Mouse (Mus musculus): Measurements from ENCODE around the gene Nrxn3. TPM values are rescaled to one million over a fixed set of nuclear protein-coding genes. Genes with fewer than 3 reads are reported as not detected.

The Nrxn3 gene
- polyA plus RNA-seq, 1 experiment from 2014 or later = 96.9 TPM

DNA sequence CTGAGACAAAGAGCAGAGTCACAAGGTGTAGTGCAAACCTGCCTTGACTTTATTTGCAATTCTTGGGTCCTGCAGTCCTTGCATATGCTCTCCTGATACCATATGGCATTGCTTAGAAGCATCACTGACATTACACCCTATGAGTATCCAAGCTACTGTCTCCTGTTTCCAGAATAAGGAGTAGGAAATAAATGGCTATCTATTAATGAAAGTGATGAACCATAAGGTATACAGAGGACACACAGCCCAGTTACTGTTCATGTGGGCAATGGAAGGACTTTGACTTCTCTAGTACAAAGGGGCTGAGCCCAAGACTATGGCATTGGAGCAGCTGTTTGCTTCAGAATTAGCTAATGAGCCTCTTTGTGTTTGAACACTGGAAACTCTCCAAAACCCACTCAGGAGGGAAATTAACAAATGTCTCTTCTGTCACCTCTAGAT is 1390.7 kb downstream of the Nrxn3 start:
- Histone ChIP-seq H3K9ac (no peak overlapping the region), H3K4me2 (replicated peaks) (no peak overlapping the region), H3K4me3 (replicated peaks; ENCODE audit: low read length) (no peak overlapping the region), H3K9me3 (ENCODE audit: control insufficient read depth, low read length) (no peaks in the 10 kb centered on the region), H3K27me3 (ENCODE audit: control insufficient read depth, insufficient read depth, low read length) (no peaks in the 10 kb centered on the region), H3K27ac (peak overlapping the region; percentile 39), H3K4me1 (replicated peaks; ENCODE audit: control insufficient read depth, insufficient read depth, low read length) (no peaks in the 10 kb centered on the region), H3K36me3 (replicated peaks; ENCODE audit: control insufficient read depth, insufficient read depth) (no peaks in the 10 kb centered on the region)
- DNase-seq (ENCODE audit: low spot score) (peak; percentile 79), ATAC-seq (ENCODE audit: low FRiP score) (peak; percentile 82; the same call in 1 of the 2 replicates)

DNA sequence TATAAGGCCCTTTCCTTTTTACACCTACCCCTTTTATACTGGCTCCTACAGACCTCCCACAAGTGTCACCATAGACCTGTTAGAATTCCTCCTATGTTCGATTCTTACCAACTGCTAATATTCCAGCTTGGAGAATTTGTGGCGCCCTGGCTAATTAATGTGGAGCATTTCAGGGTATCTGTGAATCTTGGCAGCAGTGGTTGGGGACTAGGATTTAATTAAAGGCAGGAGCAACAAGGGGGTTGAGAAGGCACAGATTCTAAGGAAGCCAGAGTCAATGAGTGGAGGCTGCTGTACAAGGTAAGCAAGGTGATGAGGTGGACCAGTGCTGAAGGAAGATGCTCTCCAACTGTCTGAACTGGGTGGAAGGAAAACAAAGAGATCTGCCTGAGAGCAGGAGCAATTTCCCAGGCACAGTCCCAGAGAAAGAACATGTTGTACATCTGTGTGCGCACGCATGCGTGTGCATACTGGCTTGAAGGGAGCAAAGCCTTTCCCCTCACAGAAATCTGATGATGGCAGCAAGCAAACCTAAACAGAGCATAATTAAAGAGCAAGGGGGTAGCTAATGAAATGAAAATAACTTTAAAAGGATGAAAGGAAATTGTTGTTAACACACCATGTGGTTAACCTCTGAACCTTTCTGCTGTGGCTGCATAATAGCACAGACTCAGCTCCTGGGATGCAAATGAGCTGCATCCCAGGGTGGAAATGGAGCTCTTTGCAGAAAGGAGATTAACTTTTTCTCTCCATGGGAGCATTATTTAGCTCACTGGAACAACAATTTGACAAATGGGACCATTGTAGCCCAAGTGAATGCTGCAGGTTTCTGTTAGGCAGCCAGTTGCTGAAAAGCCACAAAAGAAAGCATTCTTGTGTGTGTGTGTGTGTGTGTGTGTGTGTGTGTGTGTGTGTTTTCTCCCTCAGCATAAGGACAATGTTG is 1409.5 kb downstream of the Nrxn3 start:
- Histone ChIP-seq H3K27me3 (ENCODE audit: control insufficient read depth, insufficient read depth, low read length) (no peaks in the 10 kb centered on the region; the same call in 1 of the 2 replicates), H3K9me3 (ENCODE audit: control insufficient read depth, low read length) (no peaks in the 10 kb centered on the region), H3K4me3 (replicated peaks; ENCODE audit: low read length) (no peak overlapping the region), H3K4me2 (replicated peaks) (no peak overlapping the region), H3K36me3 (replicated peaks; ENCODE audit: control insufficient read depth, insufficient read depth) (no peaks in the 10 kb centered on the region), H3K27ac (peak overlapping the region; percentile 75), H3K9ac (no peak overlapping the region), H3K4me1 (replicated peaks; ENCODE audit: control insufficient read depth, insufficient read depth, low read length) (peaks cover 13% of the 10 kb centered on the region)
- DNase-seq (ENCODE audit: low spot score) (peak; percentile 53), ATAC-seq (ENCODE audit: low FRiP score) (peak; percentile 93)
- 14% methylated on average over 5 of the region's 5 CpGs for WGBS

DNA sequence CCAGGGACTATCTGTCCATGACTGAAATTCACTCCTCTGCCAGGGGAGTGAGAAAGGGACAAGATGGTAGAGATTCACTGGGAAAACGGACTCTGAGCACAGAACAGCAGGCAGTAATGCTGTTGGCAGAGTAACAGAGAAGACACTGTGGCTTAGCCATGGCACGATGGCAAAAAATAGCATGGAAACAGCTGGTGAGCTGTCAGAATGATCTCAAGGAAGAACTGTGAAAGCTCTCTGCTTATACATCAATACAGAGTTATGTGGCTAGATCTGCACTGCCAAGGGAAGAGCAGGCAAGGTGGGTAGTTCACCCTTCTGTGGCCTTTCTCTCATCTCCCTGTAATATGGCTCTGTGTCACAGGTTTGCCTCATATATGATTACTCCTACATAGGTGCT is 1419.3 kb downstream of the Nrxn3 start:
- H3K36me3 ChIP-seq (replicated peaks; ENCODE audit: control insufficient read depth, insufficient read depth) = no peaks in the 10 kb centered on the region
- no peak overlapping the region for H3K9ac ChIP-seq
- no peaks in the 10 kb centered on the region for H3K9me3 ChIP-seq (ENCODE audit: control insufficient read depth, low read length)
- DNase-seq (ENCODE audit: low spot score) = peak; percentile 36
- H3K4me3 ChIP-seq (replicated peaks; ENCODE audit: low read length) = no peak overlapping the region
- WGBS = 62% methylated on average over 2 of the region's 2 CpGs
- ATAC-seq (ENCODE audit: low FRiP score) = no peak; the same call in 1 of the 2 replicates
- 0 out of 2 replicates have a peak overlapping the region, but pooled peaks have one; percentile 47 for H3K27ac ChIP-seq
- no peaks in the 10 kb centered on the region for H3K4me1 ChIP-seq (replicated peaks; ENCODE audit: control insufficient read depth, insufficient read depth, low read length)
- H3K4me2 ChIP-seq (replicated peaks) = no peak overlapping the region
- H3K27me3 ChIP-seq (ENCODE audit: control insufficient read depth, insufficient read depth, low read length) = no peaks in the 10 kb centered on the region

DNA sequence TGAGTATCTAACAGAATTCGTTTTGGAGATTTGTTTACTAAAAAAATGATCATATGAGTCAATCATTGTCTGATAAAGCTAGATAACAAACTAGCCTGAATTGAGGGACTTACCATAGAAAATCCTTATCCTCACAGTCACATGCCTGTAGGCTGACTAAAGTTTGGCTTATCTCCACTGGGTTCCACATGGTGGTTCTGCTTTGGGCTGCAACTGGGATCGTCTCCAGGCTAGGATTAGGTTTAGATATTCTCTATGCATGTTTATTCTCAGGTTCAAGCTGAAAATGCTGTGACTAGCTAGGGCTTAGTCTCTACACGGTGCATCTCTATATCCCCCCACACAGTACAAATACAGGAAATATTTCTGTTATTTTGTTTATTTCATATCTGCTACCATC is 1421.6 kb downstream of the Nrxn3 start:
- 86% methylated on average over 3 of the region's 3 CpGs for WGBS
- Histone ChIP-seq H3K9me3 (ENCODE audit: control insufficient read depth, low read length) (no peaks in the 10 kb centered on the region), H3K36me3 (replicated peaks; ENCODE audit: control insufficient read depth, insufficient read depth) (no peaks in the 10 kb centered on the region), H3K4me2 (replicated peaks) (no peak overlapping the region), H3K4me3 (replicated peaks; ENCODE audit: low read length) (no peak overlapping the region), H3K27ac (no peak overlapping the region), H3K9ac (no peak overlapping the region), H3K27me3 (ENCODE audit: control insufficient read depth, insufficient read depth, low read length) (no peaks in the 10 kb centered on the region), H3K4me1 (replicated peaks; ENCODE audit: control insufficient read depth, insufficient read depth, low read length) (no peaks in the 10 kb centered on the region)
- DNase-seq (ENCODE audit: low spot score) = no peak
- no peak for ATAC-seq (ENCODE audit: low FRiP score)

DNA sequence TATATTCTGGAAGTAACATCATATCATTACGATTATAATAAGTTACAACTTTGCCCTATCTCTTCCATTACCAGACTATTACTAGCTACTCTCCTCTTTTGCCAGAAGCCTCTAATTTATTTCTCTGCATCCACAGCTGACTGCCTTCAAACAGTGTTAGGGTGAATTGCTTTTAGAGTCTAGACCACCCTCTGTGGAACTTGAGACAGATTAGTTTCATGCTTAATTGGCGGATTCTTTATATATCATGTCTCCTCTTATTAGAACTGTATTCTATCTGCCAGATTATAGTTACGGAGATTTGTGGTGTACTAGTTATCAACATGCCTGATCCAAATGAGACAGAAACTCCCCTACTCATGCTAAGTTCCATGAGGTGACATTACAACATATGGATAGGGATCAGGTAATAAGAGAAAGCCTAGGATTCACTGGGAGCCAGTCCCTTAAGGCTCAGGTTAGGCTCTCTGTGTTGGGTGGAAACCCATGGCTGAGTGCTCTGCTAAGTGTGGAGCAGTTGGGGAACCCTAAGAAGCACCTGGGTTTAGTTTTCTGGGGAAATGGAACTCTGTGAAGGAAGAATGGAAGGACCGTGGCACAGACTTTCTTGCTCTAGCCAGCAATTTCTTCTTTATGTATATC is 1435.6 kb downstream of the Nrxn3 start:
- Histone ChIP-seq H3K27ac (no peak overlapping the region), H3K9ac (no peak overlapping the region), H3K4me1 (replicated peaks; ENCODE audit: control insufficient read depth, insufficient read depth, low read length) (no peaks in the 10 kb centered on the region), H3K4me2 (replicated peaks) (no peak overlapping the region), H3K4me3 (replicated peaks; ENCODE audit: low read length) (no peak overlapping the region), H3K9me3 (ENCODE audit: control insufficient read depth, low read length) (no peaks in the 10 kb centered on the region), H3K36me3 (replicated peaks; ENCODE audit: control insufficient read depth, insufficient read depth) (no peaks in the 10 kb centered on the region), H3K27me3 (ENCODE audit: control insufficient read depth, insufficient read depth, low read length) (no peaks in the 10 kb centered on the region)
- ATAC-seq (ENCODE audit: low FRiP score) (no peak), DNase-seq (ENCODE audit: low spot score) (no peak)
- WGBS = 84% methylated on average over 4 of the region's 4 CpGs

DNA sequence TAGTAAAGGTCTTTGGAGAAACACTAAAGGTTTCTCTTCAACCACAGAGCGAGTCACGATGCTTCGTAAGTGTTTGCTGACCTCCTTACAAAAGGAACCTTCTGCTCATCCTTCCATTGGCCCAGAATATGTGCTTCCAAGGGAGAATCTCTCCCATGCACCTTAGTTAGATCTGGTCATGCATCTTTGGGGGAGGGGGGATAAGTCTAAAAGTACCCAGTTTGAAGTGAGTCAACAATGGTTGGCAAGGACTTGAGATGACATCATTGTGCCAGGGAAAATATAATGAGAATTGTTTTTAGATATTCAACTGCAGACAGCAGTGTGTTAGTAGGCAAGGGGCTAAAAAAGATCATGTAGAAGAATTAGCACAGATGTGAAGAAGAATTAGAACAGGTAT is 1437.2 kb downstream of the Nrxn3 start:
- Histone ChIP-seq H3K27me3 (ENCODE audit: control insufficient read depth, insufficient read depth, low read length) (no peaks in the 10 kb centered on the region), H3K4me1 (replicated peaks; ENCODE audit: control insufficient read depth, insufficient read depth, low read length) (no peaks in the 10 kb centered on the region), H3K4me2 (replicated peaks) (no peak overlapping the region), H3K9ac (no peak overlapping the region), H3K27ac (no peak overlapping the region), H3K9me3 (ENCODE audit: control insufficient read depth, low read length) (no peaks in the 10 kb centered on the region), H3K4me3 (replicated peaks; ENCODE audit: low read length) (no peak overlapping the region), H3K36me3 (replicated peaks; ENCODE audit: control insufficient read depth, insufficient read depth) (no peaks in the 10 kb centered on the region)
- no peak for ATAC-seq (ENCODE audit: low FRiP score)
- no peak for DNase-seq (ENCODE audit: low spot score)
- 97% methylated on average over 3 of the region's 3 CpGs for WGBS

DNA sequence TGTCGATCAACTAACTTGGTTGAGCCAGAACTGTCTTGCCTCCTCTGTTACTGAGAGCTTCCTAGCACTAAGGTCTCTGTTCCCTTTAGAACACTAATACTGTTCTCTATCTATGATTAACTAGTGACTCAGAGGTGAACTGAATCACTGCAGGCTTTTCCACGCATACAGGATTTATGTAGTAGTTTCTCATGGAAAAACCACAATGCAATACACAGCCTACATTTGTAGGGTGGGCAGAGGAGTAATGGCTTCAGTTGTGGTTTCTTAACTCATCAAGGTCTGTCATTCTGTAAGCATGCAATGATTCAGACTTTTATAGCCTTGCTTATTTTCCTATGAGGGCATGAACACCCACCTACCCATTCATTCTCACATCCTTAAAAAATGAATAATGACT is 1443.4 kb downstream of the Nrxn3 start:
- no peaks in the 10 kb centered on the region for H3K27me3 ChIP-seq (ENCODE audit: control insufficient read depth, insufficient read depth, low read length)
- ATAC-seq (ENCODE audit: low FRiP score) (no peak), DNase-seq (ENCODE audit: low spot score) (no peak)
- H3K4me2 ChIP-seq (replicated peaks) = no peak overlapping the region
- 92% methylated on average over 2 of the region's 2 CpGs for WGBS
- H3K9me3 ChIP-seq (ENCODE audit: control insufficient read depth, low read length) = no peaks in the 10 kb centered on the region
- no peaks in the 10 kb centered on the region for H3K36me3 ChIP-seq (replicated peaks; ENCODE audit: control insufficient read depth, insufficient read depth)
- no peak overlapping the region for H3K9ac ChIP-seq
- H3K4me1 ChIP-seq (replicated peaks; ENCODE audit: control insufficient read depth, insufficient read depth, low read length) = no peaks in the 10 kb centered on the region
- H3K4me3 ChIP-seq (replicated peaks; ENCODE audit: low read length) = no peak overlapping the region
- H3K27ac ChIP-seq = no peak overlapping the region

DNA sequence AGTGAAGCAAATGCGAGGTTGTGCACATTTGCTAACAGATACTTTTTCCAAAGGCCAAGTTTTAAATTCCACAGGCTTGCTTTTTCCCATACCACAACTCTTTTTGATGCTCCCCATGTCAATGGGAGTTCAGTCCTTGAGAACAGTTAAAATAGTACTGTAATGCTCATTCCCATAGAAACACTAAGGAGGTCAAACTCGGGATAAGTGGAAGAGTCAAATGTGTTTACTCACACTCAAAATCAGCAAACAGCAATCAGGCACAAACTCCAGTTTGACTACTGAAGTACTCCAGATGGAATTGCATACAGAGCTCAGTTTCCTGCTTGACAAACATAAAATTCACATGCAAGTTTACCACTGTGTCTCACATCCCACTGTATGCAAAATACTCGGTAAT is 1458.9 kb downstream of the Nrxn3 start:
- H3K27me3 ChIP-seq (ENCODE audit: control insufficient read depth, insufficient read depth, low read length) = no peaks in the 10 kb centered on the region
- no peaks in the 10 kb centered on the region for H3K36me3 ChIP-seq (replicated peaks; ENCODE audit: control insufficient read depth, insufficient read depth)
- no peaks in the 10 kb centered on the region for H3K4me1 ChIP-seq (replicated peaks; ENCODE audit: control insufficient read depth, insufficient read depth, low read length)
- H3K4me3 ChIP-seq (replicated peaks; ENCODE audit: low read length) = no peak overlapping the region
- no peaks in the 10 kb centered on the region for H3K9me3 ChIP-seq (ENCODE audit: control insufficient read depth, low read length)
- WGBS = 92% methylated on average over 3 of the region's 3 CpGs
- no peak overlapping the region for H3K27ac ChIP-seq
- no peak for ATAC-seq (ENCODE audit: low FRiP score)
- DNase-seq (ENCODE audit: low spot score) = no peak
- H3K9ac ChIP-seq = no peak overlapping the region
- H3K4me2 ChIP-seq (replicated peaks) = no peak overlapping the region

DNA sequence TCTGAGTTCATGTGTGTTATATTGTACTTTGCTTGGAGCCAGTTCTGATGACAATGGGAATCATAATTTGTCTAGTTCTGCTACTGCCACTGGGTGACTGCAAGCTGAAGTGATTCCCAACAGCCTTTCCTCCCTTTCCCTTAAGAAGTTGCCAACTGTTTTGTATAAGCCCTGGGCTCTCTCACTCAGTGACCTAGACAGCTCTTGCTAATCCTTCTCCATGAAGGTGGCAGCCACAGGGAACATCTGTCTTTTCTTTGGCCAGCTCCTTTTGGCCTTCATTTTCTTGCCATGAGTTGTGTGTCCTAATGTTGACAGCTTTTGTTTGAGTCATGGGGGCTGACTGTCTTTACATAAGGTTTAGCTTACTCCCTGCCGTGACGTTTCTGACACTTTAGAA is 1460.3 kb downstream of the Nrxn3 start:
- Histone ChIP-seq H3K4me1 (replicated peaks; ENCODE audit: control insufficient read depth, insufficient read depth, low read length) (no peaks in the 10 kb centered on the region), H3K27me3 (ENCODE audit: control insufficient read depth, insufficient read depth, low read length) (no peaks in the 10 kb centered on the region), H3K4me3 (replicated peaks; ENCODE audit: low read length) (no peak overlapping the region), H3K4me2 (replicated peaks) (no peak overlapping the region), H3K27ac (no peak overlapping the region), H3K9ac (no peak overlapping the region), H3K9me3 (ENCODE audit: control insufficient read depth, low read length) (no peaks in the 10 kb centered on the region), H3K36me3 (replicated peaks; ENCODE audit: control insufficient read depth, insufficient read depth) (no peaks in the 10 kb centered on the region)
- DNase-seq (ENCODE audit: low spot score) (no peak), ATAC-seq (ENCODE audit: low FRiP score) (no peak)
- 83% methylated on average over 2 of the region's 2 CpGs for WGBS

Measured in hindbrain, embryonic 14.5 days (tissue).